Mouse (Mus musculus) ES-Bruce4 (cell line): Measurements from ENCODE around the gene Shank2.

Experiments used
- CTCF ChIP-seq: IDR thresholded peaks from one replicate; pipeline ENCODE4 v1.8.1; 2011; ENCODE audit warnings: low read depth, low read length
- POLR2A ChIP-seq: IDR thresholded peaks from one replicate; pipeline ENCODE4 v1.8.1; 2011; ENCODE audit warnings: low read length; ENCODE audit not compliant: insufficient read depth

GRCm38 (mm10) chr7:144142036-144142435 lies 140.3 kb downstream of the Shank2 start:
- TF ChIP-seq POLR2A (no peak), CTCF (no peak)
